Mouse (Mus musculus): Measurements from ENCODE around the gene Ttyh2. TPM values are rescaled to one million over a fixed set of nuclear protein-coding genes. Genes with fewer than 3 reads are reported as not detected.

The Ttyh2 gene
- total and polyA plus RNA-seq, 2 experiments: 25.6 to 66.9 TPM

DNA sequence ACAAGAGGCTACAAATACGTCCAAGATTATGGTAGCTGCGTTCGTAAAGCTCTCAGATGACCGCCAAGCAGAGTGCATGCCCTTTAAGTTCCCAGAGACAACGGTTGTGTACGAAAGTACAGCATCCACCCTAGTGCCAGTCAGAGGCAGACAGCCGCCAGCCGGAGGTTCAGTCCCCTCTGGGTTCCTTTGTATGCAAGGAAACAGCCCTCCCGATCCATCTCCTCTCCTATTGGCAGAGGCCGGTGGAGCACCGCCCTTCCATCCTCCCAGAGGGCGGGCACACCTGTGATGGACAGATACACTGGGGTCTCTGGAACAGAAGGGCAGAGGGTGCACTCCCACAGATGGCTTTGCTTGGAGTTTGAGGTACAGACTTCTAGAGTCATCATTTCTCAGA lies 33.0 kb upstream of the Ttyh2 start:
- no peaks in the 10 kb centered on the region for H3K4me1 ChIP-seq (ENCODE audit: control insufficient read depth, insufficient read depth, low read length)
- no peak overlapping the region for H3K9ac ChIP-seq (ENCODE audit: low read depth, low read length)
- no peaks in the 10 kb centered on the region for H3K27me3 ChIP-seq (ENCODE audit: control insufficient read depth, insufficient read depth, low read length)
- DNase-seq (ENCODE audit: extremely low read depth, low read depth, low spot score): no peak
- H3K4me3 ChIP-seq (ENCODE audit: insufficient read depth, low read depth, low read length): no peak overlapping the region
- H3K79me2 ChIP-seq (ENCODE audit: control insufficient read depth, insufficient read depth, low read length): no peaks in the 10 kb centered on the region
- 66% methylated on average over 12 of the region's 12 CpGs for WGBS
- no peak overlapping the region for H3K27ac ChIP-seq (replicated peaks; ENCODE audit: insufficient read depth, low read depth, low read length)
- TF ChIP-seq CTCF (IDR thresholded peaks at IDR 0.05; ENCODE audit: low read depth, low read length): no peak
- no peak for TF ChIP-seq POLR2A (IDR thresholded peaks at IDR 0.05; ENCODE audit: extremely low read depth, insufficient read depth, low read length)
- H3K36me3 ChIP-seq (ENCODE audit: control insufficient read depth, insufficient read depth, low read length): no peaks in the 10 kb centered on the region

DNA sequence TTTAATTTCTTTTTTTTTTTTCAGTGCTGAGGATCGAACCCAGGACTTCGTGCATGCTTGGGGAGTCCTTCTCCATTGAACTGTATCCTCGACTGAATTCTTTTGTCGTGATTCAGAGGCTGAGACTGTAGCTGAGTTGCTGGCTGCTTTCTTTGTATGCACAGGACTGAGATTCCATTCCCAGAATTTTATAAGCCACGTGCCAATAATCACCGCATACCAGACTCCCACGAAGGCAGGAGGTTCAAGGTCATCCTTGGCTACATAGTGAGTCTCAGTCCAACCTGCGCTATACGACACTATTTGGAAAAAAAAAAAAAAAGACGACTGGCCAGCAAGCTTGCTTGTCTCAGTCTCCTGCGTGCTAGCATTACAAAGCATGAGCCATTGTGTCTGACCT lies 32.3 kb upstream of the Ttyh2 start:
- 71% methylated on average over 11 of the region's 11 CpGs for WGBS
- no peak for TF ChIP-seq CTCF (IDR thresholded peaks at IDR 0.05; ENCODE audit: low read depth, low read length)
- TF ChIP-seq POLR2A (IDR thresholded peaks at IDR 0.05; ENCODE audit: extremely low read depth, insufficient read depth, low read length): no peak
- Histone ChIP-seq H3K4me1 (ENCODE audit: control insufficient read depth, insufficient read depth, low read length) (no peaks in the 10 kb centered on the region), H3K79me2 (ENCODE audit: control insufficient read depth, insufficient read depth, low read length) (no peaks in the 10 kb centered on the region), H3K27me3 (ENCODE audit: control insufficient read depth, insufficient read depth, low read length) (no peaks in the 10 kb centered on the region), H3K9ac (ENCODE audit: low read depth, low read length) (no peak overlapping the region), H3K36me3 (ENCODE audit: control insufficient read depth, insufficient read depth, low read length) (no peaks in the 10 kb centered on the region), H3K4me3 (ENCODE audit: insufficient read depth, low read depth, low read length) (no peak overlapping the region), H3K27ac (replicated peaks; ENCODE audit: insufficient read depth, low read depth, low read length) (no peak overlapping the region)
- DNase-seq (ENCODE audit: extremely low read depth, low read depth, low spot score): no peak

- no peak for DNase-seq (ENCODE audit: extremely low read depth, low read depth, low spot score)
- Histone ChIP-seq H3K4me3 (ENCODE audit: insufficient read depth, low read depth, low read length) (no peak overlapping the region), H3K27ac (replicated peaks; ENCODE audit: insufficient read depth, low read depth, low read length) (no peak overlapping the region), H3K36me3 (ENCODE audit: control insufficient read depth, insufficient read depth, low read length) (no peaks in the 10 kb centered on the region), H3K4me1 (ENCODE audit: control insufficient read depth, insufficient read depth, low read length) (no peaks in the 10 kb centered on the region), H3K9ac (ENCODE audit: low read depth, low read length) (no peak overlapping the region), H3K27me3 (ENCODE audit: control insufficient read depth, insufficient read depth, low read length) (no peaks in the 10 kb centered on the region), H3K79me2 (ENCODE audit: control insufficient read depth, insufficient read depth, low read length) (no peaks in the 10 kb centered on the region)
- TF ChIP-seq CTCF (IDR thresholded peaks at IDR 0.05; ENCODE audit: low read depth, low read length) (no peak), POLR2A (IDR thresholded peaks at IDR 0.05; ENCODE audit: extremely low read depth, insufficient read depth, low read length) (no peak)
- 55% methylated on average over 2 of the region's 2 CpGs for WGBS
Measured at GRCm38 (mm10) chr11:114644122-114644521, 31.1 kb upstream of the Ttyh2 start.

- no peaks in the 10 kb centered on the region for H3K79me2 ChIP-seq (ENCODE audit: control insufficient read depth, insufficient read depth, low read length)
- H3K36me3 ChIP-seq (ENCODE audit: control insufficient read depth, insufficient read depth, low read length): no peaks in the 10 kb centered on the region
- 63% methylated on average over 4 of the region's 4 CpGs for WGBS
- H3K4me3 ChIP-seq (ENCODE audit: insufficient read depth, low read depth, low read length): no peak overlapping the region
- no peak overlapping the region for H3K27ac ChIP-seq (replicated peaks; ENCODE audit: insufficient read depth, low read depth, low read length)
- DNase-seq (ENCODE audit: extremely low read depth, low read depth, low spot score): no peak
- no peak for TF ChIP-seq CTCF (IDR thresholded peaks at IDR 0.05; ENCODE audit: low read depth, low read length)
- no peak for TF ChIP-seq POLR2A (IDR thresholded peaks at IDR 0.05; ENCODE audit: extremely low read depth, insufficient read depth, low read length)
- no peaks in the 10 kb centered on the region for H3K27me3 ChIP-seq (ENCODE audit: control insufficient read depth, insufficient read depth, low read length)
- H3K9ac ChIP-seq (ENCODE audit: low read depth, low read length): no peak overlapping the region
- H3K4me1 ChIP-seq (ENCODE audit: control insufficient read depth, insufficient read depth, low read length): no peaks in the 10 kb centered on the region
Measured at GRCm38 (mm10) chr11:114649510-114649909, 25.7 kb upstream of the Ttyh2 start.

GRCm38 (mm10) chr11:114652531-114652930 lies 22.7 kb upstream of the Ttyh2 start:
- 6% methylated on average over 16 of the region's 16 CpGs for WGBS
- Histone ChIP-seq H3K9ac (ENCODE audit: low read depth, low read length) (no peak overlapping the region), H3K36me3 (ENCODE audit: control insufficient read depth, insufficient read depth, low read length) (no peaks in the 10 kb centered on the region), H3K79me2 (ENCODE audit: control insufficient read depth, insufficient read depth, low read length) (no peaks in the 10 kb centered on the region), H3K27me3 (ENCODE audit: control insufficient read depth, insufficient read depth, low read length) (no peaks in the 10 kb centered on the region), H3K4me1 (ENCODE audit: control insufficient read depth, insufficient read depth, low read length) (no peaks in the 10 kb centered on the region), H3K4me3 (ENCODE audit: insufficient read depth, low read depth, low read length) (no peak overlapping the region), H3K27ac (replicated peaks; ENCODE audit: insufficient read depth, low read depth, low read length) (no peak overlapping the region)
- DNase-seq (ENCODE audit: extremely low read depth, low read depth, low spot score): no peak
- no peak for TF ChIP-seq POLR2A (IDR thresholded peaks at IDR 0.05; ENCODE audit: extremely low read depth, insufficient read depth, low read length)
- no peak for TF ChIP-seq CTCF (IDR thresholded peaks at IDR 0.05; ENCODE audit: low read depth, low read length)

DNA sequence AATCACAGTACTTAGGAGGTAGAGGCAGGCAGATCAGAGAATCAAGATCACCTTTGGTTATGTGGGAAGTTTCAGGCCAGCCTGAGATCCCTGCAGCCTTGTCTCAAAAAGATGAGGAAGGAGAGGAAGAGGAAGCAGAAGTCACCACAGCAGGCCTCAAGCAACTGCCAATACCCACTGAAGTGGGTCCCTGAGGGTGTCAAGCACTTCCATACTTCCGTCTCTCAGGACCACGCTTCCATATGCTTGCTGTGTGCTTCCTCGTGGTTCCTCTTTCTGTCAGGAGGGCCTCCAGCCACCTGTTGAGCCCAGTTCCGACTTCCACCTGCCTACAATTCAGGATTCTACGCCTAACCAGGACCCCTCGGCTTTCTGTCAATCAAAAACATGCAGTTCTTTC lies 21.6 kb upstream of the Ttyh2 start:
- TF ChIP-seq CTCF (IDR thresholded peaks at IDR 0.05; ENCODE audit: low read depth, low read length): no peak
- TF ChIP-seq POLR2A (IDR thresholded peaks at IDR 0.05; ENCODE audit: extremely low read depth, insufficient read depth, low read length): no peak
- WGBS: 69% methylated on average over 6 of the region's 6 CpGs
- DNase-seq (ENCODE audit: extremely low read depth, low read depth, low spot score): no peak
- Histone ChIP-seq H3K4me1 (ENCODE audit: control insufficient read depth, insufficient read depth, low read length) (no peaks in the 10 kb centered on the region), H3K4me3 (ENCODE audit: insufficient read depth, low read depth, low read length) (no peak overlapping the region), H3K27me3 (ENCODE audit: control insufficient read depth, insufficient read depth, low read length) (no peaks in the 10 kb centered on the region), H3K36me3 (ENCODE audit: control insufficient read depth, insufficient read depth, low read length) (no peaks in the 10 kb centered on the region), H3K27ac (replicated peaks; ENCODE audit: insufficient read depth, low read depth, low read length) (no peak overlapping the region), H3K79me2 (ENCODE audit: control insufficient read depth, insufficient read depth, low read length) (no peaks in the 10 kb centered on the region), H3K9ac (ENCODE audit: low read depth, low read length) (no peak overlapping the region)

All from liver, adult 2 months (tissue).